Mouse (Mus musculus): ENCODE measurements around the gene Atl1. TPM values are rescaled to one million over a fixed set of nuclear protein-coding genes. Genes with fewer than 3 reads are reported as not detected.

Atl1 gene
- total RNA-seq (2014; fragmentation: Nextera tagmentation) (2.7 and 2.8 TPM in 2 replicates), total RNA-seq (2017) (1.3 and 1.6 TPM in 2 replicates), polyA plus RNA-seq (2012) (0.51 and 0.55 TPM in 2 replicates)

GRCm38 (mm10) chr12:69892371-69893251 lies at the start of gene Atl1, which contains the start of gene Map4k5:
Gene Atl1 (plus strand): TSS chr12:69892614.
Gene Map4k5 (minus strand): TSS chr12:69893200.
- Histone ChIP-seq H3K4me1 (ENCODE audit: insufficient read depth, low read depth, low read length) (peaks cover 34% of the 10 kb centered on the region), H3K36me3 (replicated peaks) (peaks cover 9% of the 10 kb centered on the region), H3K9me3 (replicated peaks) (no peaks in the 10 kb centered on the region), H3K27me3 (ENCODE audit: insufficient read depth, low read length) (peaks cover 4% of the 10 kb centered on the region; the same call in 1 of the 2 replicates), H3K4me3 (ENCODE audit: low read depth, low read length) (peak within 1 kb of the TSS; percentile 86)
- TF ChIP-seq CTCF (IDR thresholded peaks at IDR 0.05; ENCODE audit: low read depth, low read length) (peak; percentile 51; the same call in 1 of the 2 replicates), GATA1 (IDR thresholded peaks at IDR 0.05; ENCODE audit: borderline replicate concordance, low read length) (no peak)
- ATAC-seq (ENCODE audit: extremely low read depth, insufficient number of reproducible peaks, low FRiP score, poor library complexity, severe bottlenecking) (peak; percentile 66), DNase-seq (ENCODE audit: low spot score) (peak; percentile 90)

- TF ChIP-seq GATA1 (IDR thresholded peaks at IDR 0.05; ENCODE audit: borderline replicate concordance, low read length) (no peak), TAL1 (conservative IDR thresholded peaks at IDR 0.05; ENCODE audit: low read depth, low read length) (no peak), CTCF (IDR thresholded peaks at IDR 0.05; ENCODE audit: low read depth, low read length) (no peak), POLR2AphosphoS5 (IDR thresholded peaks at IDR 0.05; ENCODE audit: insufficient replicate concordance, low read depth, low read length) (no peak), GATA2 (IDR thresholded peaks at IDR 0.05; ENCODE audit: borderline replicate concordance, low read depth, low read length) (no peak)
- Histone ChIP-seq H3K27me3 (ENCODE audit: insufficient read depth, low read length) (no peaks in the 10 kb centered on the region), H3K4me1 (ENCODE audit: insufficient read depth, low read depth, low read length) (no peaks in the 10 kb centered on the region; the same call in 1 of the 2 replicates), H3K36me3 (replicated peaks) (peaks cover 47% of the 10 kb centered on the region), H3K9me3 (replicated peaks) (no peaks in the 10 kb centered on the region), H3K4me3 (ENCODE audit: low read depth, low read length) (no peak overlapping the region)
- no peak for DNase-seq (ENCODE audit: low spot score)
- no peak for ATAC-seq (ENCODE audit: extremely low read depth, insufficient number of reproducible peaks, low FRiP score, poor library complexity, severe bottlenecking)
Measured at GRCm38 (mm10) chr12:69843531-69844445, 48.6 kb upstream of the Atl1 start.

- Histone ChIP-seq H3K4me1 (ENCODE audit: insufficient read depth, low read depth, low read length) (peaks cover 5% of the 10 kb centered on the region; the same call in 1 of the 2 replicates), H3K36me3 (replicated peaks) (peaks cover 51% of the 10 kb centered on the region), H3K9me3 (replicated peaks) (no peaks in the 10 kb centered on the region), H3K27me3 (ENCODE audit: insufficient read depth, low read length) (no peaks in the 10 kb centered on the region), H3K4me3 (ENCODE audit: low read depth, low read length) (no peak overlapping the region)
- no peak for DNase-seq (ENCODE audit: low spot score)
- ATAC-seq (ENCODE audit: extremely low read depth, insufficient number of reproducible peaks, low FRiP score, poor library complexity, severe bottlenecking) = no peak
- TF ChIP-seq GATA1 (IDR thresholded peaks at IDR 0.05; ENCODE audit: borderline replicate concordance, low read length) (no peak), CTCF (IDR thresholded peaks at IDR 0.05; ENCODE audit: low read depth, low read length) (no peak), GATA2 (IDR thresholded peaks at IDR 0.05; ENCODE audit: borderline replicate concordance, low read depth, low read length) (no peak), TAL1 (conservative IDR thresholded peaks at IDR 0.05; ENCODE audit: low read depth, low read length) (no peak), POLR2AphosphoS5 (IDR thresholded peaks at IDR 0.05; ENCODE audit: insufficient replicate concordance, low read depth, low read length) (no peak)
Measured at GRCm38 (mm10) chr12:69845722-69846121, 46.7 kb upstream of the Atl1 start.

- Histone ChIP-seq H3K4me1 (ENCODE audit: insufficient read depth, low read depth, low read length) (peaks cover 5% of the 10 kb centered on the region; the same call in 1 of the 2 replicates), H3K9me3 (replicated peaks) (no peaks in the 10 kb centered on the region), H3K4me3 (ENCODE audit: low read depth, low read length) (no peak overlapping the region), H3K27me3 (ENCODE audit: insufficient read depth, low read length) (no peaks in the 10 kb centered on the region), H3K36me3 (replicated peaks) (peaks cover 47% of the 10 kb centered on the region)
- ATAC-seq (ENCODE audit: extremely low read depth, insufficient number of reproducible peaks, low FRiP score, poor library complexity, severe bottlenecking) (no peak), DNase-seq (ENCODE audit: low spot score) (no peak)
- no peak for TF ChIP-seq POLR2AphosphoS5 (IDR thresholded peaks at IDR 0.05; ENCODE audit: insufficient replicate concordance, low read depth, low read length)
- no peak for TF ChIP-seq CTCF (IDR thresholded peaks at IDR 0.05; ENCODE audit: low read depth, low read length)
- no peak for TF ChIP-seq GATA2 (IDR thresholded peaks at IDR 0.05; ENCODE audit: borderline replicate concordance, low read depth, low read length)
- TF ChIP-seq TAL1 (conservative IDR thresholded peaks at IDR 0.05; ENCODE audit: low read depth, low read length) = no peak
- TF ChIP-seq GATA1 (IDR thresholded peaks at IDR 0.05; ENCODE audit: borderline replicate concordance, low read length) = no peak
Measured at GRCm38 (mm10) chr12:69846499-69846898, 45.9 kb upstream of the Atl1 start.

- ATAC-seq (ENCODE audit: extremely low read depth, insufficient number of reproducible peaks, low FRiP score, poor library complexity, severe bottlenecking) = no peak
- Histone ChIP-seq H3K4me1 (ENCODE audit: insufficient read depth, low read depth, low read length) (peaks cover 9% of the 10 kb centered on the region; the same call in 1 of the 2 replicates), H3K9me3 (replicated peaks) (no peaks in the 10 kb centered on the region), H3K4me3 (ENCODE audit: low read depth, low read length) (no peak overlapping the region), H3K36me3 (replicated peaks) (peaks cover 54% of the 10 kb centered on the region), H3K27me3 (ENCODE audit: insufficient read depth, low read length) (no peaks in the 10 kb centered on the region)
- no peak for DNase-seq (ENCODE audit: low spot score)
- TF ChIP-seq CTCF (IDR thresholded peaks at IDR 0.05; ENCODE audit: low read depth, low read length) = no peak
- TF ChIP-seq POLR2AphosphoS5 (IDR thresholded peaks at IDR 0.05; ENCODE audit: insufficient replicate concordance, low read depth, low read length) = no peak
- TF ChIP-seq TAL1 (conservative IDR thresholded peaks at IDR 0.05; ENCODE audit: low read depth, low read length) = no peak
- no peak for TF ChIP-seq GATA2 (IDR thresholded peaks at IDR 0.05; ENCODE audit: borderline replicate concordance, low read depth, low read length)
- no peak for TF ChIP-seq GATA1 (IDR thresholded peaks at IDR 0.05; ENCODE audit: borderline replicate concordance, low read length)
Measured at GRCm38 (mm10) chr12:69848083-69848878, 44.1 kb upstream of the Atl1 start.

All from G1E (cell line).